Mouse (Mus musculus): ENCODE data around the gene Zfp219.

Gene Zfp219

DNA sequence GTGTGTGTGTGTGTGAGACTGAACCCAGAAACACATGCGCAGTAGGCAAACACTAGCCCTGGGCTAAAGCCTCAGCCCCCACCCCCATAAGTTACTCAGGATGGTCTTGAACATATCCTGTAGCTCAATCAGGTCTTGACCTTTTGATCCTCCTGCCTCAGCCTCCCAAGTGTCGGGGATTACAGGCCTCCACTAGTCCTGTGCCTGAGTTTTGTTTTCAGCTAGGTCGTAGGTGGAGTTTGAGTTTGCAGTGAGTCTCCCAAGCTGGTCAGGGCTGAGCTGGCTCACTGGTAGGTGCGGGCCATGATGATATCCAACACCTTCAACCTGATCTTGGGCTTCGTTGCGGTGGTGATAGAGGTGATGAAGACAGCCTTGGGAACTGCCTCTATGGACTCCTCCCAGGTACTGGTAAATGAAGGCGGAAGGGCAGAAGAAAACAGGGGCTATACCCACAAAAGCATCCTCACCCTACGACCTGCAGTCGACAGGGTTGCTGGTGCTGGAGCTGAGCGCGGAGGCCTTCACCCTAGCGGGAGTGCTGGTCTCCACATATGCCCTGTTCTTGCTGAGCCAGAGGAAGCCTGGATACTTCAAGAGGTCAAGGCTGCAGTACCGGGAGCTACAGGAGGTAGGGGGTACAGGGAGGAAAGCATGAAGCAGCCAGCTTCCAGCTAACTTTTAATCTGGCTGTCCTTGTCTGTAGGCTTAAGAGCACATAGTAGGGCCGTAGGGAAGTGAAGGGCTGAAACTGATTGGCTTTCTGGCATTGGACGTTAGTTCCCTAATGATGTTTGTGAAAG, 2.1 kb downstream of the Zfp219 start:
- DNase-seq (ENCODE audit: low spot score in 2 of 2), result no peak

DNA sequence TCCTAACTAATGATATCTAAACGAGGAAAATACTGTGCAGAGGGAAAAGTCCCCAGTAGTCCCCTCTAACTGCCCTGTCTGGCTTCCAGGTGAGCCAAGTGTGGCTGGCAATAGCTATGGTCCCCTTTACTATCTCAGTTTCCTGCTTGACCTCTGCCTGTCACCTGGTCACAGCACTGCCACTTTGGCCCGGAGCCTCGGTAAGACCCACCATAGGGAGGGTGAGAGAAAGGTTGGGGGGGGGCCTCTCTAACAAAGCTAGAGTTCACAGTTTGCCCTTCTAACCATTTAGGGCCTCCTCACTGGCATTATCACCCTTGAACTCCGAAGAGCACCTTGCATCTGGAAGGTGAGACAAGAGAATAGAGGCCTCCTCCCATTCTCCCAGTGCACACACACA, 2.9 kb downstream of the Zfp219 start:
- no peak for DNase-seq (ENCODE audit: low spot score in 2 of 2)

DNA sequence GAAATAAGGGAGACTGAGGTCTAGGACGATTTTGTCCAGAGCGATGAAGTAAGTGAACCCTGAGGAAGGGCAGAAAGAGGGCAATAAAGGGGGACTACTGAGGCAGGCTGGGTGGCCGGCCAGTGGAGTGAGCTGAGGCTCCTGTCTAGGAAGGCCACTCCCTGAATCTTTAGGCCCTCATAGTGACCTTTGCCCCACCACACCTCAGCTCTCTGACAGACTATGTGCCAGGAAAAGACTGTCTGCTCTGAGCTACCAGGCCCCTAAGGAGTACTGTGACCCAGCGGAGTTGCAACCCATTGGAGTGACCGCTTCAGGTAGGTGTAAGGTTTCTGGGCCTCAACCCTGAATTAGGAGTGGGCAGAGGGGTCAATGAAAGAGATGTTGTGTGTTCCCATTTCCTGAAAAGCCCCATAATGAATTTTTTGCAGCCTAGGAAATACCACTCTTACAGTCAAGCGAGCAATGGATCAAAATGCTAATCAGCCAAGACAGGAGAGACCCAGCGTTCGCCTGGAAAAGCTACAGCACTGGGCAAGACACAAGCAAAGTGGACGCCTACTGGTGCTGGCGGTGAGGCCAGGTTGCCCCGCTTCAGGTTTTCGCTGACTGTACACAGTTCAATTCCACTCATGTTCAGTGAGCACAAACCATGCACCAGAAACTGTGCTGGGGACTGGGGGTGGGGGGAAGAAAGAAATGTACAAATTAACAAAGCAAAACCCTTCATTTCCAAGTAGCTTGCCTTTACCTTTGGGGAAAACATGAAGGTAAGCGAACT, 3.7 kb downstream of the Zfp219 start:
- no peak for DNase-seq (ENCODE audit: low spot score in 2 of 2)

DNA sequence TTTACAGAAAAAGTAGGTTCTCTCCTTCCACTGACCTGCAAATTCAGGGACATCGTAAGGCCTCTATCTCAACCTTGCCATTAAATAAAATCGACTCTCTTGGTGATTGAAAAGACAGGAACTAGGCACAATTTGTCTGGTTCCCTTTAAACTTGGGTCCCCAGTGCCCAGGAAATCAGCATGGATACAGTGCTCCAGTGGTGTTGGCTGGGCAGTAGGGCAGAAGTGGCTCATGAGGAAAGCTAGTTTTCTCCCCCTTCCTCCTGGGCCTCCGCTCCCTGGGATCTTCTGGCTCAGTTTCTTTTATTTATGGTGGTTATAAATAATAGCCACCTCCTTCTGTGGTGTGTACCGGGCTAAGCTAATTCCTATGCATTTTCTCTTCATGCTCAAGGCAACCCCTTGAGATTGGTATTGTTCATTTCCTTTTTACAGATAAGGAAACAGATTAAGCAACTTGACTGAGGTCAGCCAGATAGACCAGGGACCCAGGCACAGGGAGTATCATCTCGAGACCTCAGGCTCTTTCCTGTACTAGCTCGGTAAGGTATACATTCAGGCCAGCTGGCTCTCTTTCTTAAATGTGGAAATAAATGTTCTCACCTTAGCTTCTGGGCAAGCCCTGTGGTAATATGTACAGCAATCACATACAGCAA, 5.0 kb downstream of the Zfp219 start, which contains the start of gene Tmem253:
Gene Tmem253 (plus strand): TSS at position 214 of the 656 bp plus-strand sequence.
- no peak for DNase-seq (ENCODE audit: low spot score in 2 of 2)

DNA sequence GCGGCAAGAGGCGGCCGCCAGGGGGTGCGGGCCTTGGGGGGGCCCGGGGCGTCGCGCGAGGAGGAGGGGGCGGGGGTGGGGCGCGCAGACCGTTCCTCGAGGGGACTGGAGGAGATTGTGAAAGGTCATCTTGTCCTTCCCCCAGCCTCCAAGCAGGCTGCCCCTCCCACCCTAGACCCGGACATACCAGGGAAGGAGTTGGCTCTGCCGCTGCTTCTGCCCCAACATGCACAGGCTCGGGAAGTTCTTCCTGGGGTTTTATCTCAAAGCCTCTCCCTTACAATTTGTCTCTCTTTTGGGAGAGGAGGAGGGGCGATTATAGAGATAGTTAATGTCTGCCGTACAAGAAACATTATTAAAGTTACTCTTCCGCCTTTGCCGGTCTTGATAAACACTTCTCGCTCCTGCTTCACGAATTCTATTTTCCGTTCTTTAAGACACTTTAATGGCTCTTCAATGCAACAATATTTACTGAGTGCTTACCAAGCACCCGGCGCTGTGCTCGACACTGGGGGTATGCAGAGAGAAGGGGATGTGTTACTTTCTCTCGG, 5.7 kb downstream of the Zfp219 start:
- peak; percentile 59 to 70 for DNase-seq (ENCODE audit: low spot score in 2 of 2)

DNA sequence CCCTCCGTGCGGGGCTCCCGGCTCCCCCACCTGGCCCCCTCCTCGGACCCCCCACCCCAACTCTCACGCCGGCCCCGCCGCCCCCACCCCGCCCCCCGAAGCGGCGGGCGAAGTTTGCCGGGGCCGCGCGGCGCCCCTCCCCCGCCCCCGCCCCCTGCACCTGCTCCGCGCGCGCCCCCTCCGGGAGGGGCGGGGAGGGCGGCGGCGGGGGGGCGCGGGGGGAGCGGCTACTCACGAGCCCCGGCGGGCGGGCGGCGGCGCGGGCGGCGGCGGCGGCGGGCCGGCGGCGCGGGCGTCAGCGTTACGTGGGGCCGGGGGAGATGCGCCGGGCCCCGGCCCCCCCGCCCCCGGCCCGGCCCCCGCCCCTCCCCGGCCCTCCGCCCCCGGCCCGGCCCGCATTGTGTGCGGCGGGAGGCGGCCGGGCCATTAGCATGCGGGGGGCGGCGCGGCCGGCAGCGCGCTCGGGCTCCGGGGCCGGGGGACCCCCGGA, 6.2 kb downstream of the Zfp219 start:
- no peak for DNase-seq (ENCODE audit: low spot score in 2 of 2)

DNA sequence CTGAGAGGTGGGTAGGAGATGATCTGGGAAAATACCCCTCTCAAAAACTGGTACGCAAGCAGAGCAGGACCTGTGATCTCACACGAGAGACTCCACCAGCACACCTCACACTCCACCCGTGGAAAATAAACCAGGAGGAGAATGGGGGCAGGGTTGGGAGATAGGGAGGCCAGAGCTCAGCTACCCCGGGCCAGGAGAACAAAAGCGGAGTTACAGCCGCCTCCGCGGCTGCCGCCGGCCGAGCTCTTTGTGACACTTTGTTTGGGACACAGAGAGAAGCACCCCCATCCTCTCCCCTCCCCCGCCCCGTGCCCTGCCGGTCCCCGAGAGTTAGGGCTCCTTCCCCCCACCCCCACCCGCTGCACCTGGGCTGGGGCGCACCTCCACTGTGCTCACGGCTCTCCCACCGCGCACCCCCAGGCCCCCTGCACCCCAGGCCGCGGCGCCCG, 6.7 kb downstream of the Zfp219 start:
- DNase-seq (ENCODE audit: low spot score in 2 of 2), result peak in 1 of 2 experiments; percentile 32

DNA sequence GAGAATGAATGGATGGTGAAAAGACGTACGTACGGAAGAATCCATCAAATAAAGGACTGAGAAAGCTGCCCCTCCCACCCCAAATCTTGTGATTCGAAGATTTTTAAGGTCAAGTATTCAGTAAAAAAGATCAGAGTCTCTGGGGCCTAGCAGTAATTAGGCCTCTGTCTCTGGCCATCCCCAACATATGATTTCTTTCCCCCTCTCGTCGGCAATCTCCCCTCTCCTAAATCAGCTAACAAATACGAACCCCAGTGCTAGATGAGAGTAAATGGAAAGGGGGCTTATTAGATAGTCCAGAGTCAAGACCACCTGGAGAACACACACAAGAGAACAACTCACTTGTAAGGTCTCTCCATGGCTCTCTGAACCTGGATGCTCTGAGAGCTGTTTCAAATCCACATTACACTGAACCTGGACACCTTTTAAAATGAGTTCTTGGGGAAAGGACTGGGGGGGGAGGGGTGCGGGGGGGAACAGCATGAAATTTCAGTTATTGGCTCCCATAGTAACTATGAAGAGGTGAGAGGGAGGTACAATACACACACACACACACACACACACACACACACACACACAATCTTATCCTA, 7.4 kb downstream of the Zfp219 start:
- DNase-seq (ENCODE audit: low spot score in 2 of 2), result no peak

DNA sequence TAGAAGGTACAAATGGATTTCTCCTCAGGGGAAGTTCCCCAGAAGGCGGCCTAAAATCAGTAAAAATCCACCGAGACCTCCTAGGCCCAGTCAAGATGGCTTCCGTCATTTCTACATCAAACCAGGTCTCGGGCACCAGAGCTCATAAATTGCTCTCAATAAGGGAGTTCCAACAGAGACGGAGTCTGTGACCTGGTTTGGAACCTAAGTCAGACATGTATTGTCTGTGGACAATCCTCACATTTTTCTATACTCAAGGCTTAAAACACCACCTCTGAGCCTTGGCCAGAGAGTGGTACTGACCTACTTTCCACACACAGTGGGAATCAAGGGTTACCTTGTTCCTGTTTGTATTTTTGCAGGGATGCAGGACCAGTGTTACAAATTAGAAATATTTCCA, 8.0 kb downstream of the Zfp219 start:
- DNase-seq (ENCODE audit: low spot score in 2 of 2), result no peak

DNA sequence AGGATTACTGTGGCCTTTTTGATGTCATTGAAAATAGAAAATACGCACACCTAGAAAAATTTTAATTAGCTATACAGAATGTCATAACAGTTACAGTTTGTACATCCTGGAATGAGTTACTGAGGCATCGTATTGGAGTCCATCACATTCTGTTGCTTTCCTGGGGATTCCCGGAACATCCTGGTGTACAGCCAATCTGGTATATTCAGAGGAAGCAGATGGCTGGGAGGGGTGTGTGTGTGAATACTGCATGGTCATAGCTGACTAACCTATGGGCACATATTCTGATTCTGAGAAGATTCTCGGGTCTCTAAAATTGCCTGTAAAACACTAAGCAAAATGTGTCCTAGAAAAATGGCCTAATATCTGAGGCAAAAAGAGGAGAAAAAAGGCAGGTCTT, 8.4 kb downstream of the Zfp219 start:
- DNase-seq (ENCODE audit: low spot score in 2 of 2), result no peak

DNA sequence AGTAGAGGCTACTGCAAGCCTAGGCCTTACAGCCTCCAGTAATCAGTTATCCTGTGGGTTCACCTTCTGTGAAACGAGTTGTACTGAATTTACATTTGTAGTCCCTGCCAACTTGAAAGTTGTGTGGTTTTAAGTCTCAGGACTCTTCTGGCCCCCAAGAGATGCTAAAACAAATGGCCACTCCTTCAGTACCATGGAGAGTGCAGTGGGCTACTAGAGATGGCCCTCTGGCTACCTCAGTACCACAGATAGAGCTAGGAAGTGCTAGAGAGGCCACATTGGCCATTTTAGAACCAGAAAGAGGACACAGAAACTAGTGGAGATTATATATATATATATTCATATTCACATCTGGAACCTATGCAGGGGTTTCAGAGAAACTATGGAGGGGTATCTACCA, 8.8 kb downstream of the Zfp219 start:
- no peak for DNase-seq (ENCODE audit: low spot score in 2 of 2)

DNA sequence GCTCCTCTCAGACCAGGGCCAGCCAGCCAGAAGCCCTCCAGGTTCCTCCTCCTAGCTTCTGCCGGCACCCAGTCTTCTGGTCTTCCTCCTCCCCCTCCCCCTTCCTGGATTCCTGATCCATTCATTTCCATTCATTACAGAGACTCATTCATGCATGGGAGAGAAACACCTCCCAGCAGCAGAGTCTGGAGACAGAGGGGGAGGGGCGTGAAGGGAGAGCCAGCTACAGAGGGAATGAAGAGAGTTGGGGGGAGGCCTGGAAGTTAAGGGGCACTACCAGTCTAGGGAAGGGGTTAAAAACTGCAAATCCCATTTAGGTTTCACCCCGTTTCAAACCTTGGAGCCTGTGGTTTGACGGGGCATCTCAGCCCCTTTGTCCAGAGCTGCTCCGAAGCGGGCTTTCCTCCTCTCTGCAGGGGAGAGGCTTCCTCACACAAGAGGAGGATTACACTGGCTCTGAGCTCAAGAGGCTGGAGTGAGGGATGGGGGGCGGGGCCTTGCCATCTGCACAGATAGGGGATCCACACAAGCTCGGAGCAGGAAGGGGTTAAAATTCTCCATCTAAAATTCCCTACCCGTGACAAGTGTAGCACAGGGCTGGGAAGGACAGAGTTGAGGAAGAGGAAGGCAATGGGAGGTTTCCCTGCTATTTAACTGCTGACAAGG, 10.0 kb downstream of the Zfp219 start:
- DNase-seq (ENCODE audit: low spot score in 2 of 2), result no peak

DNA sequence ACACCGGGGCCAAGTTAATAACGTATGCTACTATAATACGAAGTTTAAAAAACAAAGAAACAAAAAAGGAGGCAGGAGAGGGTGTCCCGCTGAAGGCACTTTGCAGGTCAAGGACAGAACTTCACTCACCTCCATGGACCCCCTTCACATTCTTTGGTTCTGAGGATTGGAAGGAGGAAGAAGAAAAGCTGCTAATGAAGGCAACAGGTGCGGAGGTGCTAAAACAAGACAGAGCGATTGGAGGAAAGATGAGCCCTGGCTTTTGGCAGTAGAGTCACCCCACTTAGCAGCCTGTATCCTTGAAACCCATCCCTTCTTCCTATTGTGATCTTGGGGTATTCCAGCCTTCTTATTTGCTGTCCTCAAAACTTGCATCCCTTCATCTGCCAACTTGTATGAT, 10.7 kb downstream of the Zfp219 start:
- DNase-seq (ENCODE audit: low spot score in 2 of 2), result no peak

DNA sequence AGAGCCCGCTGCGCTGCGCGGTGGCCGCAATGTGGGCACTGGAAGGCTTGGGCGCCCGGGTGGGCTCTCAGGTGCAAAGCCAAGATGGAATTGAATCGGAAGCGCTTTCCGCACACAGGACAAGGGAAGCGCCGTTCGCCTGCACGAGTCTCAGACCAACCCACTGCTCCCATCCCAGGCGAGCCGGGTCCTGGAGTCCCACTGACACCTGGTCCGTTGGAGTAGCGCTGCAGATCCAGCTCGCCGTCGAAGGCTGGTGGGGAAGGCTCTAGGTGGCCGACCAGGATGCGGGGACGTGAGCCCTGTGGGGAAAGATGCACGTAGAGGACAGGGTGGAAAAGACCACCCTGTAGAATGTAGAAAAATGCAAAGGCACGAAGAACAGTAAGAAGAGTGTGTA, 11.2 kb downstream of the Zfp219 start:
- DNase-seq (ENCODE audit: low spot score in 2 of 2), result no peak

DNA sequence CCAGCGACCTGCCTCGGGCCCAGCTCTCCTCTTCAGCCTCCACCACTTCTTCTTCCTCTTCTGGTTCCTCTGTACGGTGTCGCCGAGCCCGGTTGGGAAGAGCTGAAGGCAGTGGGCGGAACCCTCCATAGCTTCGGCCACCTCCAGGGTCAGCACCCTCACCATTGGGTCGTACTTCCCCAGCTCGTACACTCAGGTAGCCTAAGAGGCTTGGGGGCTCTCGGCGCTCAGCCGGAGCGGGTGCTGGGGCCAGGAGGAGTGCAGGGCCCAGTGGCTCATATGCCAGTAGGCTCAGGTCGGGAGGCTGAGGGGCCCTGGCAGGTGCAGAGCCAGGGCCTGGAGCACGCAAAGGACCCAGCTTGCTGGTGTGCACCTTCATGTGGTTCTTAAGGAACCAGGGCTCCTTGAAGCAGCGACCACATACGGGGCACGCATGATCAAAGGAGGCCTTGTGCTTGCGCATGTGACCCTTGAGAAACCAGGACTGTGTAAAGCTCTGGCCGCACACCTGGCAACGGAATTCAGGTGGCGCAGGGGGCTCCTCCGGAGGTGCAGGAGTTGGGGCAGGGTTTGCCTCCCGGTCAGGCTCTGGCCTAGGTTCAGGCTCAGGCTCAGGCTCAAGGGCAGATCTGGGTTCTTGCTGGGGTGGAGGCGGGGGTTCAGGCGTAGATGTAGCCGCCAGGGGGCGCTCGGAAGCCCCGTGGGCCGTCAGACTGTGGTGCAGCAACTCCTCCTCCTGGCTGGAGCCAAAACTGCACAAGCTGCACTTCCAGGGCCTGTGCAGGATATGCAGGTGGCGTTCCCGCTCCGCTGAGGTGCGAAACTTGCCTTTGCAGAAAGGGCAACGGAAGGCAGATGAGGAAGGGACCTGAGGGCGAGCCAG, 12.0 kb downstream of the Zfp219 start:
- DNase-seq (ENCODE audit: low spot score in 2 of 2), result peak; percentile 79 to 86

DNA sequence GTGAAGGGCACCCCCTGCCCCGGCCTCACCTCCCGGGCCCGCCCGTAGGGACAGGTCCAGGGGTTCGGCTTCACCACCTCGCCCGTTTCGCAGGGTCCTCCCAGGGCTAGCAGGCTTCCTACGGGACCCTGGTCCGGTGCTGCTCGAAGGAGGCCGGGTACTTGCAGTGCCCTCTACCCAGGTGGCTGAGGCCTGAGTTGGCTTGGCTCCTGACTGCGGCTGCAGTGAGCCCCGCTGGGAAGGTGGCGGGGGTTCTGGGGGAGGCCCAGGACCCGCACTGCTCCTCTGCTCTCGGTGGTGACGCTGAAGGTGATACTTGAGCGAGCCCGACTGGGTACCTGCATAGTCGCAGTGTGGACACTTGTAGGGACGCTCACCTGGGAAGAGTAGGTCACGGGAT, 13.8 kb downstream of the Zfp219 start:
- no peak for DNase-seq (ENCODE audit: low spot score in 2 of 2)

DNA sequence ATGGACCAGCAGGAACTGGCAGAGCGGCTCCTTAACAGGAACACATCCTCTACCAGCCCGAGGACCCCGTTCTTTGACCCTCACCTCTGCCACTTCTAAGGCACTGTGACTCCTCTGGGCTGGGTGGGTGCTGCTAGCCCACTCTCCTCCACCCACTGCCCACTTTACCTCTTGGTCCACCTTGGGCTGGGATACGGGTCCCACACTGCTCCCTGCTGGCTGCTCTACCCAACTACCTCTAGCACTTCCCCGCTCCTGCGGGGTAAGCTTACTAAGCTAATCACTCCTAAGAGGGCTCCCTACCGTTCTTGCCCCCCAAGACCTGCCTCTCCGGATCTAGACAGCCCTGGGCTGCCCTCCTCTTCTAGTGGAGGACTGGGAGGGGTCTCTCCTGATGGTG, 14.3 kb downstream of the Zfp219 start:
- no peak for DNase-seq (ENCODE audit: low spot score in 2 of 2)

DNA sequence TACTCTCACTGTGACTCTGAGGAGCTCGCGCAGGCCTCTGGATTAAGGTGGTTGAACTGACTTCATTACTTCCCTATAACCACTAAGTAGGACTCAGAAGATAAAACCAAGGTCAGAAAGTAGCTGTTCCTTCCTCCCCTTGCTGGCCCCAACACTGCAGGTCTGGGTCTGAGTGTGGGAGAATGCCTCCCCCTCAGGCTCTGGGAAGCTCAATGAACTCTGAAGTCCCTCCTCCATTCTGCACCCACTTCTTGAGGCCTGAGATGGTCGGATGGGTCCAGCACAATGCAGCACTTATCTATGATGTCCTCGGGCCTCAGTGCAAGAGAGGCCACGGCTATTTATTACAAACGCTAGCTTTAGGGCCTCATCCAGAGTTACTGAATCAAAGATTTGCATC, 14.9 kb downstream of the Zfp219 start:
- DNase-seq (ENCODE audit: low spot score in 2 of 2), result no peak

DNA sequence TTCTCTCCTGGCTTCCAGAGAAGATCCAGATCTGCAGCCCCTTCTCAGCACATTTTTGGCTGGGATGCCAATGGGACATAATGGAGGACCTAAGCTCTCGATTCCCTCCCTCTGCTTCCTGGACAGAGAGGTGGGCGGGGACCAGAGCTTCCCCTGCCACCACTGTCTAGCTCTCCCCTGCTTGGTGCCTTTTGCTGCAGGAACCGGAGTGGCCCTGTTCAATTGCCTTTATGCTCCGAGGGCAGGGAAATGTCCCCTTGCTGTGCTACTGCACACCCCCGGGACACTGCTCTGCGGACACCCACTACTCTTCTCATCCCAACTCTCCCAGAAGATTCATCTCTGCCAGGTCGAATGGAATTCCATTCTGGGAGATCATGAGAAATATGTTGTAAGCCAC, 15.4 kb downstream of the Zfp219 start:
- DNase-seq (ENCODE audit: low spot score in 2 of 2), result no peak

DNA sequence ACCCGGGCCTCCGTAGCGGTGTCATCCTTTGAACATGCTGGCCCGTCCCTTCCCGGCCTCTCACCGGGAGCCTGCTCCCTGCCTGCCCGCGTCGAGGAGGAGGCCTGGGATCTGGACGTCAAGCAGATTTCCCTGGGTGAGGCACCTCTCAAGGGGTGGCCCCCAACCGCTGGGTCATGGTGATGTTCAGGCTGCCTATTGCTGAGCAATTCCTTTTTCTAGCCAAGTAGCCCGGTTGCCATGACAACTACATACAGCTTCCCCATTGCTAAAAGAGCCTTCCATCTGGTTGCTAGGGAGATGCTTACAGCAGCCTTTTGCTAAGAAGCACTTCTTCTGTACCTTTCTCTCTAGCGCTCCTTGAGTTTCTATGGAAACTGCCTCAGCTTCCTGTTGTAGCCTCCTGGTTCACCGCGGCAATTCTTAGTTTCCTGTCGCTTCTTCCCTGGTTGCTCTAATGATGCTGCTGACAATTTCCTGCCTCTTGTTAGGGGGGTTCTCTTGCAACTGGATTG, 16.5 kb downstream of the Zfp219 start:
- peak in 1 of 2 experiments; percentile 39 for DNase-seq (ENCODE audit: low spot score in 2 of 2)
